Mouse (Mus musculus) hindbrain, embryonic 11.5 days (tissue): Measurements from ENCODE around the gene Gm20388. TPM values are rescaled to one million over a fixed set of nuclear protein-coding genes. Genes with fewer than 3 reads are reported as not detected.
A peak's percentile ranks its signal among the peaks of the same experiment; 100 is the strongest.

Source experiments
- ATAC-seq: fragments of 200-750 bp; cut with Nextera tagmentation; 2 replicates; pipeline ENCODE4 v1.8.0; 2017; ENCODE audit warnings: mild to moderate bottlenecking, moderate TSS enrichment, moderate library complexity; ENCODE audit not compliant: low FRiP score
- DNase-seq: peaks from one replicate; pipeline ENCODE4 v3.0.0-alpha.2; 2015; ENCODE audit warnings: low spot score
- H3K27ac ChIP-seq: fragments of 300-500 bp; sonication (generic); 2 replicates; pipeline ENCODE4 v1.5.1; 2014; ENCODE audit warnings: mild to moderate bottlenecking, low read depth, low read length
- H3K27me3 ChIP-seq: fragments of 300-500 bp; sonication (generic); 2 replicates; pipeline ENCODE4 v1.6.1; 2014; ENCODE audit warnings: mild to moderate bottlenecking, low read length, moderate library complexity, mixed read lengths; ENCODE audit not compliant: control insufficient read depth, insufficient read depth
- H3K36me3 ChIP-seq: fragments of 300-500 bp; sonication (generic); 2 replicates; pipeline ENCODE4 v1.6.1; 2014; ENCODE audit warnings: mild to moderate bottlenecking, low read length, moderate library complexity, mixed read lengths; ENCODE audit not compliant: control insufficient read depth, insufficient read depth
- H3K4me1 ChIP-seq: fragments of 300-500 bp; sonication (generic); replicated peaks from 2 replicates; pipeline ENCODE4 v1.6.1; 2014; ENCODE audit warnings: low read length, mixed read lengths; ENCODE audit not compliant: control insufficient read depth, insufficient read depth
- H3K4me2 ChIP-seq: fragments of 300-500 bp; sonication (generic); replicated peaks from 2 replicates; pipeline ENCODE4 v1.6.1; 2014; ENCODE audit warnings: mild to moderate bottlenecking, low read depth, low read length
- H3K4me3 ChIP-seq: fragments of 300-500 bp; sonication (generic); 2 replicates; pipeline ENCODE4 v1.5.1; 2014; ENCODE audit warnings: low read depth, low read length
- H3K9ac ChIP-seq: fragments of 300-500 bp; sonication (generic); 2 replicates; pipeline ENCODE4 v1.6.1; 2014; ENCODE audit warnings: low read depth, low read length
- H3K9me3 ChIP-seq: fragments of 300-500 bp; sonication (generic); 2 replicates; pipeline ENCODE4 v1.6.1; 2016; ENCODE audit warnings: low read length; ENCODE audit not compliant: control insufficient read depth
- WGBS: fragments of 180-500 bp; shearing (Covaris S2); extraction: QIAGEN DNeasy Blood & Tissue Kit; methylation state at CpG from one replicate; pipeline ENCODE4 v1.1.7; 2014; 5-methylcytosine and 5-hydroxymethylcytosine counted together
- polyA plus RNA-seq: library from polyadenylated mRNA; unstranded; fragments of >200 nt; fragmentation: Nextera tagmentation; extraction: Ambion mirVana; gene quantifications from 2 replicates; pipeline ENCODE4 v1.2.1, GENCODE M21; 2014

Gm20388 gene
- polyA plus RNA-seq, 1 experiment from 2014 or later = 11.8 TPM

DNA sequence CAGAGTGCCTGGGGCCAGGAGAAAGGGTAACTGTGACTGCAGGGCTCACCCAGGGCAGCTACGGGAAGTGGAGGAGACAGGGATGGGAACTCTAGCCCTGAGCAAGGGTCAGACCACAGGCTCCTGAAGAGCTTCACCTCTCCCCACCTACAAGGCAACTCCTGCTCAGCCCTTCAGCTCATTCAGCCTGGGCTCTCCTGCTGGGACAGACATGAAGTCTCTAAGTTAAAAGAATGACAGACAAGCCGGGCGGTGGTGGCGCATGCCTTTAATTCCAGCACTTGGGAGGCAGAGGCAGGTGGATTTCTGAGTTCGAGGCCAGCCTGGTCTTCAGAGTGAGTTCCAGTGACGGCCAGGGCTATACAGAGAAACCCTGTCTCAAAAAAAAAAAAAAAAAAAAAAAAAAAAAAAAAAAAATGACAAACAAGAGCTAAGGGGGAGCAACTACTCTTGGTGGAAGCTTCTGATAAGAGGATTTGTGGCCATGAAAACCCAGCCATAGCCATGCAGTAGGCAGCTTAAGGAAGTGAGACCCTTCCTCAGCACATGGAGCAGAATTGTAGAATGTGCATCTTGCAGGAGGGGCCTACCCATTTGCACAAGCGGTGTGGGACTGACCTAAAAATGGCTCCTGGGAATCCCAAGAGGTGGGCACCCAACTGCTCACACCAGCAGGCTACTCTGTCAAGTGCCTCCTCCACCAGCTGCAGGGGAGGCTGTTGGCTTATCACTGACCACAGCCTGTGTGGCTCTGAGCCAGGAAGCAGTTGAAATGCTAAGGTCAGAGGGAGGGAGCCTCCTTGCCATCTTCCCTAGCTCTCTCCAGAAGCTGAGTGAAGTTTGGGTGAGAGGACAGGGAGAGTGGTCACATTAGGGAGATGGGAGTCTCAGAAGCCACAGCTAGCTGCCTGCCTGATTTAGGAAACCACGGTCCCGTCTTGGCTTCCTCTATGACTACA lies 3498.2 kb downstream of the Gm20388 start:
- H3K9me3 ChIP-seq = no peaks in the 10 kb centered on the region
- no peak overlapping the region for H3K9ac ChIP-seq
- no peak overlapping the region for H3K27ac ChIP-seq
- H3K4me3 ChIP-seq = no peak overlapping the region
- ATAC-seq (no peak), DNase-seq (peak; percentile 5)
- H3K36me3 ChIP-seq = no peaks in the 10 kb centered on the region
- H3K27me3 ChIP-seq = peaks cover 10% of the 10 kb centered on the region; the same call in 1 of the 2 replicates
- WGBS = 78% methylated on average over 9 of the region's 9 CpGs
- peaks cover 2% of the 10 kb centered on the region for H3K4me1 ChIP-seq
- H3K4me2 ChIP-seq = peak overlapping the region; percentile 74; the same call in 1 of the 2 replicates

DNA sequence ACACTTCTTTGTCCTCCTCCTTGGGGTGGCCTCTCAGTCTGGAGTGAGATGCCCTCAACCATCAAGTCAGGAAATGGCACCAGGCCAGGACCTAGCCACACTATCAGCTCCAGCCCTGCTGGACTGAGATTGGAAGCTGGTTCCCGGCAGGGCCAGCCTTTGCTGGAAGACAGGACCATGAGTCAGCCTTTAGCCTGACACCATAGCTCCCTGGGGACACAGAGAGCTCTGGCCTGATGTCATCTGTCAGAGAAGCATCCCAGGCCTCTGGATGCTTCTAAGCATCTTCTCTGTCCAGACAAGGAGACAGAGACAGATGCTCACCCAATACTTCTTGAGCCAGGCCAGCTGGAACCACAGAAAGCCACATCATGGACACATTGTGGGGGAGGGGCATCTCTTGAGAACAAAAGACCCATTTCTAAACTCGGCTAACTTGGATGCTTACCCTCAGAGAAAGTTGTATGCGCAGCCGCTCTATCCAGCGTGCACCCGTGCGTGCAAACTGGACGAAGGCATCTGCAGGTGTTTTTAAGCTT lies 3499.5 kb downstream of the Gm20388 start:
- peak; percentile 76 for DNase-seq
- peak overlapping the region; percentile 95 for H3K9ac ChIP-seq

DNA sequence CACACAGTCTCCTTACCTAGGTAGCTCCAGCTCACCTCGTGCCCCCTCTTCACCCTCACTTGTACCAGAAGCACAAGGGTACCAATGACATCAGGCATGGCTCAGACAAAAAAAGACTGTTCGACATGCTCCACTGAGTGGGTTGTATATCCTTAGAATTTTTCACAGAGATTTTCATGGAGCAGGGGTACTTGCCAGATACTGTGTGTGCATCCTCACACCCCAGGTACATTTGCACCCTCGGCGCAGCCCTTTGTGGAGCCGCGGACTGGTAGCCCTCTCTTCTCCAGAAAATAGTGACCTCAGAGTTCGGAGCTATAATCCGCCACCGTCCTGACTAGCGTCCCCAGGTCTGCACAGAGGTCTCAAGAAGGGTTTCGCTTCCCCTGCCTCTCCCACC lies 3500.1 kb downstream of the Gm20388 start:
- Histone ChIP-seq H3K27me3 (peaks cover 10% of the 10 kb centered on the region; the same call in 1 of the 2 replicates), H3K9ac (peak overlapping the region; percentile 95), H3K4me2 (peak overlapping the region; percentile 74), H3K4me3 (peak overlapping the region; percentile 86), H3K4me1 (peaks cover 2% of the 10 kb centered on the region), H3K27ac (peak overlapping the region; percentile 96), H3K9me3 (no peaks in the 10 kb centered on the region), H3K36me3 (no peaks in the 10 kb centered on the region)
- WGBS = 4% methylated on average over 11 of the region's 11 CpGs
- DNase-seq (no peak), ATAC-seq (no peak; the same call in 1 of the 2 replicates)

More for the DNA sequence above, 3499.5 kb downstream of the Gm20388 start:
- Histone ChIP-seq H3K36me3 (no peaks in the 10 kb centered on the region), H3K4me1 (peaks cover 2% of the 10 kb centered on the region), H3K27me3 (peaks cover 10% of the 10 kb centered on the region; the same call in 1 of the 2 replicates), H3K9me3 (no peaks in the 10 kb centered on the region), H3K4me2 (peak overlapping the region; percentile 74), H3K4me3 (peak overlapping the region; percentile 86), H3K27ac (peak overlapping the region; percentile 96)
- WGBS = 52% methylated on average over 8 of the region's 8 CpGs
- peak; percentile 6; the same call in 1 of the 2 replicates for ATAC-seq

DNA sequence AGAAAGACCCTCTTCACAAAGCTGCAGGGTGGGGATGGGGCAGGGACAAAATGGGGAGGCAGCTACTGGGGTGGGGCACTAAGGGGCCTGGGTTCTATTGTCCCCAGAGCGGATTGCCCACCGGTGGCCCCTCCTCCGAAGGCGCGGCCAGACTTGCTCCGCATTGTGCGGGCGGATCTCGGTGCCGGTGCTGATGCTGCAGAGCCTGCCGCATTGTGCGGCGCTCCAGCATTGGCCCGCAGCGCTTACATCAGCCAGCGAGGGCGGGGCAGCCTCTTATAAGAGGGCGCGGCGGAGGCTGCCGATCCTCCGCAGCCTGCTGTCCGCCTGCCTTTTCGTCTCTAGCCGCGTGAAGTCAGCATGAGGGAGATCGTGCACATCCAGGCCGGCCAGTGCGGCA lies 3500.6 kb downstream of the Gm20388 start, which contains the start of gene Tubb3:
Gene Tubb3 (plus strand): TSS at position 179 of the 400 bp plus-strand sequence.
- Histone ChIP-seq H3K4me2 (peak within 1 kb of the TSS; percentile 74), H3K9me3 (no peaks in the 10 kb centered on the region), H3K27ac (peak within 1 kb of the TSS; percentile 96), H3K27me3 (peaks cover 10% of the 10 kb centered on the region; the same call in 1 of the 2 replicates), H3K4me1 (peaks cover 2% of the 10 kb centered on the region), H3K4me3 (peak within 1 kb of the TSS; percentile 86), H3K9ac (peak within 1 kb of the TSS; percentile 95), H3K36me3 (no peaks in the 10 kb centered on the region)
- DNase-seq (peak; percentile 92), ATAC-seq (peak; percentile 85)
- 1% methylated on average over 28 of the region's 29 CpGs for WGBS

DNA sequence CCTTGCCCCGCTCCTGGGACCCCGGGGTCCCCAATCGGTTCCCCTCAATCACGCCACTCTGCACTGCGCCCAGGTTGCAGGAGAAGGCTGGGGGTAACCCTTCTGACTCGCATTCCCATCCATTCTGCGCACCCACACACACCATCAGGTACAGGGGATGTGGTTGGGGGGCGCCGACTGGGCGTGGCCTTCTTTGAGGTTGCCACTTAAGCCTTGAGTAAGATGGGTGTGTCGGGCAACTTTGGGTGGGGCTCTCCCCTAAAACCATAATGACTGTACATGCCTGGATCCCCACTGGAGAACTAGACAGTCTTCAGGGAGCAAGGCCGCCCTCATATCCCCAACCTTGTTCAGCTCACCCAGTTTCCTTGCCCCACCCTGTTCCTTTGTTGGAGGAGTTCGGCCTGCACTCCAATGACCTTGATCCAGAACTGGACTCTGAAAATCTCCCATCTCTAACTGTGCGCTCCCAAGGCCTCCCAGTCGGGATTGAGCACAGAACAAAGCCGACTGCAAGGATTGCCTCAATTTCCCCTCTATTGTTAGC lies 3501.2 kb downstream of the Gm20388 start:
- ATAC-seq (peak; percentile 34), DNase-seq (peak; percentile 59)
- peaks cover 2% of the 10 kb centered on the region for H3K4me1 ChIP-seq
- H3K27ac ChIP-seq = peak overlapping the region; percentile 96
- H3K9me3 ChIP-seq = no peaks in the 10 kb centered on the region
- peak overlapping the region; percentile 74 for H3K4me2 ChIP-seq
- WGBS = 4% methylated on average over 16 of the region's 16 CpGs
- H3K4me3 ChIP-seq = peak overlapping the region; percentile 86
- H3K36me3 ChIP-seq = no peaks in the 10 kb centered on the region
- H3K9ac ChIP-seq = peak overlapping the region; percentile 95
- peaks cover 10% of the 10 kb centered on the region; the same call in 1 of the 2 replicates for H3K27me3 ChIP-seq

DNA sequence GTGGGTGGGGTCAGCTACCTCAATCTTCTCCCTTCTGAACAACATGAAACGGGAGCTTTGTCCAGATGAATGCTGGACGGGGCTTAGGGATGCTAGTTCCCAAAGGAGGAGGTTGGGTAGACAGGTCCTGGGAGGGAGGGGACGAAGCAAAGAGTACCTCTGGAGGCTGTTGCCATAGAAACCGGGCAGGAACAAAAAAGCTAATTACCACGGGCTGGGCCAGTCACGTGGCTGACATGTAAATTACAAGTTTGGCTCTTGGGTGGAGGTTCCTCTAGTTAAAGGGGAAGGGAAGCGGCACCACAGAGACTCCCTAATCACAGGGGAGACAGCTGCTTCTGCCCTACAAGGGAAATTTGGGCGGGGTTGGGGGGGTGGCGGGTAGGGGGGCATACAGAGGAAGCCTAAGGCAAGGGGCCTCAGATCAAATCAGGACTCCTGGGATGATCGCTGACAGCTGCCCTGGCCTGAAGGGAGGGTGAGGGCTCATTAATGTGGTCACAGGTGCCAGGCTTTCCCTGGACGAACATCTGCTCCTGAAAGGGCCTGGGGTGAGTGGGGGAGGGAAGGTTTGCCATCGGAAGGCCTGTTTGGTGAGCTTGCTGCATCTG lies 3502.0 kb downstream of the Gm20388 start:
- H3K27me3 ChIP-seq = peaks cover 10% of the 10 kb centered on the region; the same call in 1 of the 2 replicates
- peaks cover 2% of the 10 kb centered on the region for H3K4me1 ChIP-seq
- H3K27ac ChIP-seq = peak overlapping the region; percentile 96
- ATAC-seq (peak; percentile 70), DNase-seq (peak; percentile 87)
- no peaks in the 10 kb centered on the region for H3K9me3 ChIP-seq
- peak overlapping the region; percentile 86 for H3K4me3 ChIP-seq
- peak overlapping the region; percentile 74 for H3K4me2 ChIP-seq
- H3K36me3 ChIP-seq = no peaks in the 10 kb centered on the region
- peak overlapping the region; percentile 95 for H3K9ac ChIP-seq
- under 1% methylated on average over 11 of the region's 12 CpGs for WGBS

DNA sequence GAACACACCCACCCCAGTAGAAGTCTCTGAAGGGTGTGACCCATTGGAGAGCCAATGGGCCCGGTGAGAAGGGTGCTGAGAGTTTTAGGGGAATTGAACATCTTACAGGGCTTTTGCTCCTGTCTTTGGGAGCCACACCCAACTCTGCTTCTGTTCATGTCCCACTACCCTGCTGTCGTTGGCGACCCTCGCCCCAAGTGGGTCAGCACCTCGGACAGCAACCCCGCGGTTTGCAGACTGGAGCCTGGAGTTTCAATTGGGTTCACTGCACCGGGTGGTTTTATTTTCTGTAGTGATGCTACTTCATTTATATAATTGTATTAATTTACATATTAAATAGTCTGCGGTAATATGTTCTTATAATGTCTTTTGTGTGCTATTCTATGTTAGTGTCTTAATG lies 3503.6 kb downstream of the Gm20388 start:
- Histone ChIP-seq H3K9ac (peak overlapping the region; percentile 95), H3K4me3 (peak overlapping the region; percentile 86), H3K27ac (peak overlapping the region; percentile 96), H3K4me2 (peak overlapping the region; percentile 74), H3K36me3 (peaks cover 5% of the 10 kb centered on the region; the same call in 1 of the 2 replicates), H3K27me3 (peaks cover 10% of the 10 kb centered on the region; the same call in 1 of the 2 replicates), H3K4me1 (peaks cover 2% of the 10 kb centered on the region), H3K9me3 (no peaks in the 10 kb centered on the region)
- ATAC-seq (no peak), DNase-seq (peak; percentile 60)
- 13% methylated on average over 9 of the region's 9 CpGs for WGBS
